Mouse (Mus musculus): ENCODE data around the gene Gm44965. TPM values are rescaled to one million over a fixed set of nuclear protein-coding genes. Genes with fewer than 3 reads are reported as not detected.
A peak's percentile ranks its signal among the peaks of the same experiment; 100 is the strongest.
"Not testable (repeated sequence)": the region's sequence is repeated elsewhere in the genome, so short reads cannot be mapped to it uniquely, and the experiment has no call there.

The Gm44965 gene
- total RNA-seq, 2 experiments from 2014 or later: not detected

GRCm38 (mm10) chr6:48622186-48622843 lies 28.6 kb downstream of the Gm44965 start:
- not testable (repeated sequence) for ATAC-seq (replicated peaks; ENCODE audit: poor library complexity)

GRCm38 (mm10) chr6:48623460-48623859 lies 29.7 kb downstream of the Gm44965 start:
- no peak for ATAC-seq (replicated peaks; ENCODE audit: poor library complexity)

- ATAC-seq (replicated peaks; ENCODE audit: poor library complexity): no peak
Observed at GRCm38 (mm10) chr6:48626464-48626863, 32.7 kb downstream of the Gm44965 start, which contains the start of gene AI854703. Gene AI854703 (plus strand): TSS chr6:48626764.

DNA sequence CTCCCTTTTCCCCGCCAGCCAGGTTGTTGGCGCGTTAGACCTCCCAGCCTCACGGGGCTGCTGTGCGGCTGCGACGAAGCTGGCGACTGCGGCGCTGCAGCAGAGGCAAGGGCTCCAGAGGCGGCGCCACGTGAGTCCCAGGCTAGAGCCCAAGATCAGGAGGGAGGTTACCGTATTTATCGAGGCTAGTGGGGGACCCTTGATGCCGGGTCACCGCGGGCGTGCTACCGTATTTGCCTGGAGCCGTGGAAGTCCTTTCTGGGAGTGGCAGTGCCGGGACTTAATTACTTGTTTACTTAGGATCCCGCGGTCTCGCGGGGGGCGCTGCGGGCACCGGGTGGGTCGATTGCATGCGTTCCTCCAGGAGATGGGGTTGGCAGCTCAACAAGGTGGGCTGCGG lies 33.2 kb downstream of the Gm44965 start:
- peak; percentile 83 for ATAC-seq (replicated peaks; ENCODE audit: poor library complexity)

- no peak for ATAC-seq (replicated peaks; ENCODE audit: poor library complexity)
Observed at GRCm38 (mm10) chr6:48627511-48627924, 33.8 kb downstream of the Gm44965 start.

DNA sequence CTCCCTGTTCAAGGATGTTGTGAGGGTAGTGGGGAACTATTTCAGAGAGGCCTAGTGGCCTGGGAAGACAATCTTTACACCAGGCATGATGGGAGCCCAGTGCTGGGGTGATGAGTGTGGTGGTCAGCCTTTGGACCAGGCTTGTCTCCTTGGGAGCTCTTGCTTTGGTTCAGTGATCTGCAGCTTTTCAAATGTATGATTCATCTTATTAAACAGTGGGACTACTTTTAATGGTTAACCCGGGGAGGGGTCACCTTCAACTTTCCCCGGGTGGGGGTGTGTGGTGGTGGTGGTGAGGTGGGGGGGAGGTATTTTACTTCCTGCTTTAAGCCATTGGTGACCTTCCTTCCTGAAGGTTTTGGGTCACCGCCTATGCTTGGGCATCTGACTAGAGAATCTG lies 34.6 kb downstream of the Gm44965 start:
- ATAC-seq (replicated peaks; ENCODE audit: poor library complexity): no peak

DNA sequence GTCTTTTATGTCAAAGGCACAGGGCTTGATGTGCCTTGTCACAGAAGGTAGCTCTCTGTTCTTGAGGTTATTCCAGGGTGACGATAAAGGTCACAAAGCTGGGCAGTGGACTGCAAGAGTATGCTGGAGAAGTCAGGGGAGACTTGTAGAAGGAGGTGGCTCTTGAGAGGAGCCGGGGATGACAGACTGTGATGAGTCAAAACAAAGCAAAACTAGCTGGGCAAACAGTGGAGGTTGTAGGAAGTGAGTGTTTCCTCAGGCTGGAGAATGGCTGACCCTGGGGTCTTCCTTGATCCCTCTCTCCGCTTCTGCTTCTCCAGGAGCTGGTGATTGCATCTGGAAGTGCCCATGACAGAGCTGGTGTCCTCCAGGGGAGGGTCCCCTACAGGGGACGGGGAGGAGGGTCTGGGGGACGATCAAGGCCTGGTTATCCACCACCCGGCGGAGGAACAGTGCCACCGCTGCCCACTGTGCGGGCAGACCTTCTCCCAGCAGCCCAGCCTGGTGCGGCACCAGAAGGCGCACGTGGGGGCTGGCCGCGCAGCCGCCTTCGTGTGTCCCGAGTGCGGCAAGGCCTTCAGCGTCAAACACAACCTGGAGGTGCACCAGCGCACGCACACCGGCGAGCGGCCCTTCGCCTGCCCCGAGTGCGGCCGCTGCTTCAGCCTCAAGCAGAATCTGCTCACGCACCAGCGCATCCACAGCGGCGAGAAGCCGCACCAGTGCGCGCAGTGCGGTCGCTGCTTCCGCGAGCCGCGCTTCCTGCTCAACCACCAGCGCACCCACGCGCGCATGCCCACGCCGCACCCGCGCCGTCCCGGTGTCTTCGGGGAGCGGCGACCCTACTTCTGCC lies 35.3 kb downstream of the Gm44965 start:
- peak; percentile 30; the same call in 1 of the 2 replicates for ATAC-seq (replicated peaks; ENCODE audit: poor library complexity)

DNA sequence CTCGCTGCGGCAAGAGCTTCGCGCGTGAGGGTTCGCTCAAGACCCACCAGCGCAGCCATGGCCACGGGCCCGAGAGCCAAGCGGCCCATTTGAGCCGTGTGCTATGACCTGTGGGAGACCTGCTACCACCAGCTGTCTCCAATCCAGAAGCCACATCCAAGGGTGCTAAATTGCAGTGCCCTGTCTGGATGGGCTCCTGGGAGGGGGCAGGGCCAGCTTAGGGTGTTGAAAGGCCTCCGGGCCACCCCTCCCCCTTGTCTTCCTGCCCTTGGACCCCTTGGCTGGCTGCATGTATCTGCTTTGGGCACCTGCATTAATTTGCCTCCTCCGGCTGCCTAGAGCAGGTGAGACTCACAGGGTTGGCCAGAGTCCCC lies 35.9 kb downstream of the Gm44965 start:
- ATAC-seq (replicated peaks; ENCODE audit: poor library complexity): peak; percentile 3; the same call in 1 of the 2 replicates

- no peak for ATAC-seq (replicated peaks; ENCODE audit: poor library complexity)
Observed at GRCm38 (mm10) chr6:48630831-48631230, 37.1 kb downstream of the Gm44965 start.

GRCm38 (mm10) chr6:48635105-48635504 lies 41.4 kb downstream of the Gm44965 start:
- peak; percentile 95 for ATAC-seq (replicated peaks; ENCODE audit: poor library complexity)

DNA sequence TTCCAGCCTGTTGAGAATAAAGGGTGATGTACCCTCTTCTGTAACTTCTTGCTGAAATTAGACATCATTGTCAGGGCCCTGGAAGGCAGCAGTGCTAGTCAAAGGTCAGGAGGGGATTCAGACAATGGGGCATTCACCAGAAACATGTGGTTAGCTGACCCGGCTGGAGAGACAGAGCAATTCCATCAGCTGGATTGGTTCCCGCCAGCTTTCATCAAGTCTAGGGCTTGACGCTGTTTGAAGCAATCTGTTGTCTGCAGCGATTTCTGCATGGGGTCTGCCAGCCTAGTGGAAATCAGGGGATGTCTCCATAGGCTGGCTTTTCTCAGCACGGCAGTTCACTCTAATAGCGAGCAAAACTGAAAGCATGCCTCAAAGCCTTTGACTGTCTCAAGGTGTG lies 42.8 kb downstream of the Gm44965 start:
- ATAC-seq (replicated peaks; ENCODE audit: poor library complexity): no peak

GRCm38 (mm10) chr6:48637811-48638500 lies 44.2 kb downstream of the Gm44965 start:
- no peak for ATAC-seq (replicated peaks; ENCODE audit: poor library complexity)

DNA sequence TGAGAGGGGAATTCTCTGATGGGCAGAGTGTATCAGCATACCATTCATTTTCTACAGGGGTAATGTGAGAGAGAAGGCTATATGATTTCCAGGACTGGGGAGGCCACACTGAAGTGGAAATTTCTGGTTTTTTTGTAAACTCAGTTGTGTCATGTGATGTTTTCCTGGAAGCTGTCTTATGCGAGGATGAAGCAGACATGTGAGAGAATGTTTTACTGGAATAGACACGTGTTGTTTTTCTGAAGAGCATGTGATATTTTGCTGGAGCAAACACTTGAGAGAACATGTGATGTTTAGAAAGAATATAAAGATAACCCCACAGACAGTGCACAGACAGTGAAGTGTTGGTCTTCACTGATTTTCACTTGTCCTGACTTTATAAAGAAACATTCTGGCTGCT lies 44.8 kb downstream of the Gm44965 start:
- ATAC-seq (replicated peaks; ENCODE audit: poor library complexity): no peak

- ATAC-seq (replicated peaks; ENCODE audit: poor library complexity): no peak
Observed at GRCm38 (mm10) chr6:48641391-48641790, 47.6 kb downstream of the Gm44965 start.

- ATAC-seq (replicated peaks; ENCODE audit: poor library complexity): peak; percentile 68
Observed at GRCm38 (mm10) chr6:48642764-48643292, 49.1 kb downstream of the Gm44965 start.

- peak; percentile 87 for ATAC-seq (replicated peaks; ENCODE audit: poor library complexity)
Observed at GRCm38 (mm10) chr6:48645660-48646308, 52.0 kb downstream of the Gm44965 start.

GRCm38 (mm10) chr6:48646309-48646690 lies 52.6 kb downstream of the Gm44965 start:
- ATAC-seq (replicated peaks; ENCODE audit: poor library complexity): no peak

DNA sequence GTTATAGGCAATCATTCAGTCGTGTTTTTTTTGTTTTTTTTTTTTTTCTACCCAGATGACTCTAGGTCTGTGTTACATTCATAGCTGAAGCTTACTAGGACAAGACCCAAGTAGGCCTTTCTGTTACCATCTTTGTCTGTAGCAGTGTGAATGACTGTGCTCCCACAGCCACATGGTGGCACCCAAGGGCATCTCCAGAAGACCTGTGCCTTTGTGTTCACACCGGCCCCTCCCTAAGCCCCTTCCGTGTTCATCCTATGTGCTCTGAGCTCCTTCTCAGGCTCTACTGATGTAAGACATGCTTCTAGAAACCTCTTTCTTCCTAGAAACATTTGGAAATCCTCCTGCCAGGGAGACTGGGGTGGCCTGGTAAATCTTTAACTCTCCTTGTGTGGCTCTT lies 53.3 kb downstream of the Gm44965 start, which contains the start of gene Gimap8:
TSS of gene Gimap8 (plus strand) at position 240 of the 400 bp plus-strand sequence.
- peak; percentile 91 for ATAC-seq (replicated peaks; ENCODE audit: poor library complexity)

GRCm38 (mm10) chr6:48647611-48648010 lies 53.9 kb downstream of the Gm44965 start:
- no peak for ATAC-seq (replicated peaks; ENCODE audit: poor library complexity)

DNA sequence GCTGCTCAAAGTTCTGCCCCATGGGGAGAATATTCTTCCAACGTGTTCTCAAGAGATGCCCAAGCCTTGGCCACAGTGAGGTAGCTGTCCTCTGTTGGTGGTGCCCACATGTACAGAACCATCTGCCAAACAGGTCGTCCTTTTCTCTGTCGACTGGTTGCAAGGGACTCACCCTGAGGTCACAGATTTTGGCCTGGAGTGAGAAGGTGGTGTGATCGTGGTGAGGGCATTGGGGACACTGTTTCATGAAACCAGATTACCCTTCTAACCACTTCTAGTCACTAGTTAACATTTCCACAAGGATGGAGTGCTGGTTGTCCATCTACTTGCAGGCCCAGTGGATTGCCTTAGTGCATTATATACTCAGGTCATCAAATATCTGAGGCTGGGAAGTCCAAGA lies 55.0 kb downstream of the Gm44965 start:
- ATAC-seq (replicated peaks; ENCODE audit: poor library complexity): no peak

GRCm38 (mm10) chr6:48650041-48650440 lies 56.3 kb downstream of the Gm44965 start:
- ATAC-seq (replicated peaks; ENCODE audit: poor library complexity): no peak
